Mouse (Mus musculus): Measurements from ENCODE around the gene St8sia1.

Gene St8sia1

DNA sequence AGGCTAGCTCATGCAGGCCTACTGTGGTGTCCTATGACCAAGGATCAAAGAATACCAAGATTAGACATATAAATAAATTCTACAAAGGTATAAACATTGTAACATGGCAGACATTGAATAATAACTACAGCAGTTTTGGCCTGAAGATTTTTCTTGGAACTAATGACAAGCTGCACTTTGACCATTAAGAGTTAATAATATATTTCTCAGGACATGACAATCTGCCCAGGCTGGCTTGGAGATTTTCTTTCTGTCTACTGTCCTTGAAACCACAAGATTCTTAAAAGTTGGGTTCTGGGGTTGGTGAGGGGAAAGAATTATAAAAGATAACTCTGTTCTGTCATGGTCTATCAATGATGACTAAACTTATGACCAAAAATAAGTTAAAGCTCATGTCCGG is 103.9 kb downstream of the St8sia1 start:
- peak; percentile 6 for DNase-seq

DNA sequence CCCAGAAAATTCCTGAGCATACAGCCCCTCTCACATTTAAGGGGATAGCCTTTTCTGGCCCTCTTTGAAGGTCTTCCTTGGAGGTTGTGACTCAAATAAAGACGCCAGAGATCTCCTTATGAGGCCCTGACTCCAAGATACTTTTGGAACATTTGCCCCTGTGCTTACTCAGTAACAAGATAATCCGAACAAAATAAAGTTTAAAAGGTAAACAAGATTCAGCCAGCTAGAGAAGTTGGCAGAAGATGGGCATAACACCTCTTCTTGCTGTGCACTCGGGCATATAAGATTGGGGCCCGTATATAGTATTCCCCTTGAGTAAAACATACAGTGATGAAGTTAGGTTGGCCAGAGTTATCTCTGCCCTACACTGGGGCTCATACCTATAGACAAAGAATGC is 104.3 kb downstream of the St8sia1 start:
- no peak for DNase-seq

DNA sequence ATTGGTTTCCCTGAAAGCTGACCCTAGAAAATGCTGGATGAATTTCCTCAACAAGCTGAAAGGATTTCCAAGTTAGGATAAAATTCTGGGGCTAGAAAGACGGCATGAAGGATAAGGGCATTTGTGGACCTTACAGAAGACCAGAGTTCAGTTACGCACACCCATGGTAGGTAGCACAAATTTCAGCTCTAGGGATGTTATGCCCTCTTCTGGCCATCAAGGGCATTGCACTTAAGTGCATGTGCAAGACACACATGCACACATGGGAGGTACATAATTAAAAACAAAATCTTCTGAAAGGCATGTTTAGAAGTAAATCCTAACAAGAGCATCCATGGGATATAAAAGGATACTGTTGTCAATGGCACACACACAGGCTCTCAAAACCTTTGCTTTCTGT is 105.3 kb downstream of the St8sia1 start:
- DNase-seq: peak; percentile 65

DNA sequence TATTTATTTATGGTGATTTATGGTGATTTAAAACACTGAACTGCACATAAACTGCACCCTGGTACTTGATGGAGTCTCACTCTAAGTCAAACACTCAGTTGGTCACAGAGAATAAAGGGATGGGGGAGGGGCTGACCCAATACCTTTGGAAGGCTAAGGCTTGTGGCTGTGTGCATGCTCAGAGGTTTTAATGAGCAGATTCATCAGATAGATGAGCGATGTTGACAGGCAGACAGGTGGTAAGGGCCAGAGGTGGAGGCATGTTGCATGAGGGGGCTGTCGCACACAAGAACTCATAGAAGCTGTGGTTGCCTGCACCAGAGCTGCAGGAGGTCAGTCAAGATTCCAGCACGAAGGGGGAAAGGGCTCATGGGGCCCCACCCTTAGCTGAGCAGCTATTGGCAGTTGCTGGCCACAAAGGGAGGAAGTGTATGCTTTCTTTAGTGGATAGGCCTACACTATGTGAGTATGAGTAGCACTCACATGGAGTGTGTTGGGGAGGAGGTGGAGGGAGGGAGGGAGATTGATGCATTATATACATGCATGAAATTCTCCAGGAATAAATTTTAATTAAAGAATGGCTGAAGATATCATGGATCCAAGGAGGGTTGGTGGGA is 107.9 kb downstream of the St8sia1 start:
- peak; percentile 80 for DNase-seq

DNA sequence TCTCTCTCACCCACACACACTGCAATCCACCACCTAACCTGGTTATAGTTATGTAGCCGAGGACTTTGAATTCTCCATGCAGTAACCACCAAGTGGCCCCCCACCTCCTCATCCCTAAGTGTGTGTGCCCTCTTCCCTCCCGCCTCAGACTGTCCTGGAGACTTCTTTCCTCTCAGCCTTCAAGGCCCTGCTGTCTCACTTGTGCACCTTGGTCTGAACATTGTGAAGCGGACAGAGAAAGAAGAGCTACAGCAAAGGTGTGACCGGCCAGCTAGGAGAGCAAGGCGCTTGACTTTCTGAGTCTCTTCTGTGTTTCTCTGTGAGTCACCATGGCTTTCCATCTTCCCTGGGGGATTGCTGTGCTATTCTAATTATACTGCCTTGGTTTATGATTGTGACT is 108.5 kb downstream of the St8sia1 start:
- peak; percentile 65 for DNase-seq

DNA sequence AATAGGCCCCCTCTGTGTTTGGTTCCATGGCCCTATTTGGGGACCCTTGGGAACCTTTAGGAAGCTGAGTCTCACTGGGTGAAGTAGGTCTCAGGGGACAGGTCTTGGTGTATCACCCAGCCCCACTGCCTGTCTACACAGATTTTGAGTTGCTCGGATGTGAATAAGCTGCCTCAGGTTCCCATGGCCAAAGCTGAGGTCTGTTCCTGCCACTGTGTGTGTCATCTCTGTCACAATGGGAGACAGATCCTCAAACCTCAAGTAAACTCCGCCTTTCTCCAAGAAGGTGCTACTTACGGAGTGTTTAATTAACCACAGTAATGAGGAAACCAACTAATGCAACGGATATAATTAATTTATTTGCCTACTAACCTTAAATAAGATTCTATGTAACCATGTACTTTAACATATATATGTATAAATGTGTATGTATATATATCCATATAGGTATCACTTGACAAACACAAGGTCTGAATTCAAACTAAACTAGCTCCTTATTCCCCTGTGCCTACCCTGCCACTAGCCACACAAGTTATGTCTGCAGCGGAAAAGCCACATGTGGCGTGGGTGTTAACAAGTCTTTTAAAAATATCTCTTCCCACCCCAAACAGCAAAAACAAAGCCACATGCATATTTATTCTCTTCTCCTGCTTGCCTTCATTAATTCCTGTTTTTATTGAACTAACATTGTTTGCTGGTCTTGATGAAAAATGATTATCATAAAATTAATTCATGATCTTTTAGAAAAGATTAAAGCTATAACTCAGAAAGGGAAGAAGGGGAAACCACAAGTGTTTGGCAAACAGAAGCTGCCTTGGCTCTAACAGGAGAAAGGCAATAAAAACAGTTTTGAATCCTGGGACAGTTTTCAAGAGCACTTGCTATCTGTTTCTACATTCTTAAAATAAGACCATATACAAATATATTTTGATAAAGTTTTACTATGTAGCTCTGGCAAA is 111.6 kb downstream of the St8sia1 start:
- DNase-seq: peak; percentile 52

DNA sequence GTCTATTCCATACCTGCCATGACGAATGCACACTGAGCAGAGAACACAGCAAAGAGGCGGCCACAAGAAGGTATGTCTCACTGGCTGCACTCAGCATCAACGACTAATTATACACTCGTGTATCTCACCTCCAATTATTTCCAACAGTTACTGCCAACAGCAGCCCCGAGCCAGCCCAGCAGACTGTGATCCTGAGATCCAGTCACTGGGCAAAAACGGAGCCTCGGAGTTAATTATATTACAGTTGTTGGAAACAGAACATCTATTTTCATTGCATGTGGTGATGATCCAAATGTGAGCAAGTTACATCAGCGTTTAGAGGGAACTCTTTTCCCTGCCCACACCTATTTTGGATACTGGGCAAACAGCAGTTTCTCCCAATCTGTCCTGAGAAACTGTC is 113.8 kb downstream of the St8sia1 start:
- DNase-seq: peak; percentile 94

DNA sequence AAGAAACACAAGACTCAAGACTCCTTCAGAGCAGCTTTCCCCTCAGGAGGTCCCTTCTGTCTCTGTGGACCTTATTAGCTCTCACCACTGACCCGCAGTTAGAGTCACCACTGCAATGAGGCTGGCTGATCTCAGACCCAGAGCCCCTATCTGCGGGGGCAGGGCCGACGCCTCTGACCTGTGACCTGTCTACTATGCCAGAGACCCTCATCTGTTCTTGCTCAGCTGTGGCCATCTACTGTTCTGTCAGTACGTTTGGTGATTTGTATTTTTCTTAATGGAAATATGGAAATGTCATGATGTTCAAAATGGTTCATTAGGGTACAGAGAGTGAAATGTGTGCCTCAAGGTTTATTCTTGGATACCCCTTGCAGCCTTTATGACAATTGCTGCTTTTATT is 114.9 kb downstream of the St8sia1 start:
- DNase-seq: peak; percentile 59

DNA sequence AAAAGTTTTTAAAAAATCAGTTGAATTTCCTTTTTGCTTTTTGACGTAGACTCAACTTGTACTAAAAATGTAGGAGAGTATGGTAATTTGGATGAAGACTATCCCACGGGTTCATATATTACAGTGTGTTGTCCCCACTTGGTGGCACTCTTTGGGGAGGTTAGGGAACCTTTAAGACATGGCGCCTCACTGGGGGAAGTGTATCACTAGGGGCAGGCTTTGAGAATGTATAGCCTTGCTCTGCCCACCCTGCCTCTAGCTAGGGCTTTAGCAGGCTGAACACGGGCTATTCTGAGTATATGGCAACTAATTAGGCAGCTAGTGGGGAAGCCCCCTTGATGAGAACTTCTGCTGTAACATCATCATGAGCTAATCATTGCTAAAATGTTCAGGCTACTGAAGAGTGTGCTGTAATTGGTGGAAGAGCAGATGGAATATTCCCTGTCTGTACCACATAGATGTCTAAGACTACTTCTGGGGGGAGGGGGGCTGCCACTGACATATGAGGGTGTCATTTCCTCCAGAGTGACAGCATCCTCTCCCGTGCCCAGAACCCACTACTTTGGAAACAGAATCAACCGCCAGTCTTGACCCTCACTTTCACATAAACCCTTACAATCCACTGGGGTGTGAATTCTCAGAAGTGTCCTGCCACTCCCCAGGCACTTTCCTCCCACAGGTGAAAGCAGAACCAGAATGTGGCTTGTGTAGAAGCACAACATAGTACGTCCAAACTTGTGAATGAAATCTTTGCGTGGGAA is 116.2 kb downstream of the St8sia1 start:
- peak; percentile 76 for DNase-seq

DNA sequence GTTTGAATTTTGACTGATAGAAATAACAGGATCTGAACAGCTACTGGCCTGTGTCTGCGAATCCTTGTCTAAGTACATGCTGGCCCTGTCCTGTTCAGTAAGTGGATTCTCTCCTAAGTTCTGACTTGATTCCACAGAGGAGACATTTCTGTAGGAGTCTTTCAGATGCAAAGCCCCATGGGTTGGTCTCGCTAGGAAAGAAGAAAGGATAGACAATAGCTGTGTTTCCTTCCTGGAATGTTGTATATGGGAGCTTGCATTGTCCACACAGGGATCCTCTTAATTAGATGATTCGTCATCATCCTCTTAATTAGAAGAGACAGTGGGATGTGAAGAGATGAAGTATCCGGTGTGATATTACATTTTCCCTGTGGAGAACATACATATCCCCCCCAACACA is 117.4 kb downstream of the St8sia1 start:
- peak; percentile 44 for DNase-seq

DNA sequence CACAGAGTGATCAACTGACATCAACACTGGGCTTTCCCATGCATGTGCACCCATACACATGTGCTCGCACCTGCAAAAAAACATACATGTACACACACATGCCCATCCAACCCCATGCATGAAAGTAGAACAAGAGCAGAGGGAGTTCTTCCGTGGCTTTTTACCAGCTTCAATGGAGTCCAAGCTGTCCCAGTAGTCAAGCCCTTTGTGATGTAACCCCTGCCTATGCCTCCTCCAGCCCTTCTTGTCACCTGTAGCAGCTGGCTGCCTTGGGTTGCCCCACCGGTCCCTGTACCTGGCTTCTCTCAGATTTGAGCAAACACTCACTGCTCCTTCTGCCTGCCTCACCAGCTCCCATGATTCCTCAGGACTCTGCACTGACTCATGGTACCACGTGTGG is 119.2 kb downstream of the St8sia1 start:
- peak; percentile 86 for DNase-seq

DNA sequence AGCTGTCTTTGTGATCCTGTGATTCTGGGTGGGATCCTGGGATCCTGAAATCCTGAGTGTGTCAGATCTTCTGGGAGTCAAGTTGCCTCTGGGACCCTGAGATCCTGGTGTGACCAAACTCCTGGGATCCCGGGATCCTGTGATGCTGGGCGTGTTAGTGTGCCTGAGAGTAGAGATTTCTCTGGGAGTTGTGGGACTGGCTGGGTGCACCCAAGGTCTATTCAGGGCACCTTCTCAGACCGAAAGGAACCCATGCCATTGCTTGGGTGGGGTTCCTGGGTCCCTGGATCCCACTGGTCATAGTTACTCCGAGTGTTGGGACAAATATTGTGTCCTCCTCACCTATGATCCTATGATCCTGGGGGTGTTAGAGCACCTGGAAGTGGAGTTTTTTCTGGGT is 120.2 kb downstream of the St8sia1 start:
- peak; percentile 77 for DNase-seq

DNA sequence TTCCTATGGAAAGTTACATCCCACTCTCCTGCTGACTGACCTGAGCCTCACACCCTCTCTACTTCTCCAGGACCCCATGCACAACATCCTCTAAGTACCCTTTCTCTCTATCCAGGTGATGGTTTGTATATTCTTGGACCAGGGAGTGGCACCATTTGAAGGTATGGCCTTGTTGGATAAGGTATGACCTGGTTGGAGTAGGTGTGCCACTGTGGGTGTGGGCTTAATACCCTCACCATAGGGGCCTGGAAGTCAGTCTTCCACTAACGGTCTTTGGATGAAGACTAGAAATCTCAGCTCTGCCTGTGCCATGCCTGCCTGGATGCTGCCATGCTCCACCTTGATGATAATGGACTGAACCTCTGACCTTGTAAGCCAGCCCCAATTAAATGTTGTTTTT is 125.8 kb downstream of the St8sia1 start:
- peak; percentile 64 for DNase-seq

DNA sequence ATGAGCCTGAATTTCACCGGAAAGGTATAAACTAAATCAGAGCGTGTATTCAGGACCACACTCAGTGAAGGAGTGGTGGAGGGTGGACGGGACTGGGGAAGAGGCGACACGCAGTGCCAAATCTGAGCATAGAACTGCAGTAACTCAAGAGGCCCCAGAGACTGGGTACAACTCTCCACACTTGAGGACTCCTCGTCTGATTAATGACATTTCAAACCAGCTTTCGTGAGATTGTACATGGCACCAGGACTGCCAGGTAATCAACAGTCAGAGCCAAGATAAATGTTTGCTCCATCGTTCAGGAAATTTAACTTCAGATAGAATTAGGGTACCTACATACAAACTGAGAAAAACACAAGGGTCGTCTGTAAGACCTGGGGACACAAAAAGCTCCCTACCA is 126.9 kb downstream of the St8sia1 start:
- peak; percentile 19 for DNase-seq

DNA sequence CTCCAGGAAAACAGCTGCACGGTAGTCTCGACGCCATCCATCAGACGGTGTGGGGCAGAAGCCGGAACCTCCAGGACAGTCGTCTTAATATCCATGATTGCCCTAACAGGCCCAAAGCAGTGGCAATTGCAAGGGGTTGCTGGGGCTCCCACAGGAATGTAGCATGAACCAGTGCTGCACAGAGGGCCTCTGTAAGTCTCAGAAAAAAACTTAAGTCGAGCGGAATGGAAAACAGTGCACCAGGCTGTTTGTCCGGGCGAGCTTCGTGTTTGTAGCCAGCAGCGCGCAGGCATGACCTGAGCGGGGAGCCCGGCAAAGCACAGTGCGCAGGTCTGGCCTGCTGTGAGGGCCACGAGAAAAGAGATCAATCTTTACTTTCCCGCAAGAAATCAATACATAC is 128.5 kb downstream of the St8sia1 start:
- DNase-seq: peak; percentile 56

DNA sequence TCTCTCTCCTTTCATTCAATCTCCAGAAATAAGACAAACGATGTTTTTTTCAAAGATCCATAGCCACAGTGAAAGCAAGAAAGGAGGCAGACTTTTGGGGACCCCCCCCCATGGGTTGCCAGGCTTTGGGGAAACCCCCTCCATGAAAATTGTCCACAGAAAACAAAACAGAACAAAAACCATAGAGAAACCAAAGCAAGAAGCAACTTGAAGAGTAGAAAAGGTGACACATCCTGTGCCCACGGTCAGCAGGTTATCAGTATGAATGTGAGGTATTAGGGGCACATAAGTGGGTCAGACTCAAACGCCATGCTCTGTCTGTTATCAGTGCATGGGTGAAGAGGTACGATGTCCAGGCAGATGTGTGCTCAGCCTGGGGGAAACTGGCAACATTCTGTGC is 129.3 kb downstream of the St8sia1 start:
- peak; percentile 27 for DNase-seq

DNA sequence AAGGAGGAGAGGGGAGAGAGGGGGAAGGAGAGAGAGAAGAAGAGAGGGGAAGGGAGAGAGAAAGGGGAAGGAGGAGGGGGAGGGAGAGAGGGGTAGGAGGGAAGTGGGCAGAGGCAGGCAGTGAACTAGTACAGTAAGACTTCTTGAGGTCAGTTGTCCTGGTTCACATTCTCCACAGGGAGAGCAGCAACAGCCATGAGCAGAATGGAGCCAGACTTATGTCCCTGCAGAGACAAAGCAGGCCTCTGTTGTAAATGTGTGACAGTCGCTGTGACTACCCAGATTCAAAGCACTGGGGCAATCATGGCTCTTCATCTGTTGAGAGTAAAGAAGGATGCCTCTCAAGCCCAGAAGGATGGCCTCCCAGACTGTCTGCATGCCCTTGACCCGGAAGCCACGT is 132.5 kb downstream of the St8sia1 start:
- DNase-seq: peak; percentile 71

DNA sequence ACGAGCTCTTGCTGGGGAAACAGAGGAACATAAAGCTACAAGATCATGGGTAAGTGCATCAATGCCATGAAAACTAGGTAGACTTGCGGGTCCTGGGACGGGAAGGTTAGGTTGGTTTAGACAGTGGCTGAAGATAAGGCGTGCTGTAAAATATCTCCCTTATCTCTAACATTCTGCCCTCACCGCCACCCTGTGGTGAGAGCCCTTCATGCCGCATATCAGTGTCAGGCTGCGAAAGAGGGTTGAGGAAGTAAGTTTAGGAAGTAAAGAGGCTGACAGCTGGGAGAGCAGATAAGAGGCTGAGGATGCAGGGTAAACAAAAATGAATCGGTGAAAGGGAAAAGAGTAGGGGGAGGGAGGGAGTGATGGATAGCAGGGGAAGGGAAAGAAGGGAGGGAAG is 133.0 kb downstream of the St8sia1 start:
- DNase-seq: peak; percentile 43

DNA sequence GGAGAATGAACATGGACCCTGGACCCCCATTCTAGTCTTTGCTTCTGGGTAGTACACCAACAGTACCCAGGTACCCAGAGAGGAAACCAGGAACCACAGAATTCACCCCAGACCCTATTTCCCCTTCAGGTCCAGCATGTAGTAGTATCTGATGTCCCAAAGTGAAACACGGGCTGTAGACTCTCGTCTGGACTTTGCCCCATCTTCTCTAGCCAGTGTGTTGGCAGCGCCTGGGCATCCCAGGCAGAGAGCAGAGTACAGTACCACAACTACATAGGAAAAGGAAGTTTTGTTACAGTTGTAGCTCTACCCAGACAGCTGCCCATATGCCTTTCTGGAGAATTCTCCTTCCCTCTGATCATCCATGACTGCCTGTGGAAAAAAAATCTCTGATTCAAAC is 134.0 kb downstream of the St8sia1 start:
- peak; percentile 46 for DNase-seq

DNA sequence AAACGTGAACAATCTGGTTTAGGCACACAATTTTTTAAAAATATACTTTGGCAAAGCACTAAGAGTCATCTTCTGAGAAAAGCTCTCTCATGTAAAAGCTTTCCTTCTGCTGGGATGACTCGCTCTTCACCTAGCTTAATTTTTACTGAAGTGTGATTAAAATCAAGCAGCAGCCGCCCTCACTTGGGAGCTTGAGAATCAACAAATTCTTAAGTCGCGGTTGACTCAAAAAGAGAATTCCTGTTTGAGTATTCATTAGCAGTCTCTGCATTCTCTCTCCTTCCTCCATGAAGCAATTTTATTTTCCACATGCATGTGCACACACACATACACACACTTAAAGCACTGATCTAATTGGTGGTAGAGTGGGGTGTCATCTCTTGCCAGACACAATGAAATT is 138.8 kb downstream of the St8sia1 start:
- DNase-seq: peak; percentile 64

DNA sequence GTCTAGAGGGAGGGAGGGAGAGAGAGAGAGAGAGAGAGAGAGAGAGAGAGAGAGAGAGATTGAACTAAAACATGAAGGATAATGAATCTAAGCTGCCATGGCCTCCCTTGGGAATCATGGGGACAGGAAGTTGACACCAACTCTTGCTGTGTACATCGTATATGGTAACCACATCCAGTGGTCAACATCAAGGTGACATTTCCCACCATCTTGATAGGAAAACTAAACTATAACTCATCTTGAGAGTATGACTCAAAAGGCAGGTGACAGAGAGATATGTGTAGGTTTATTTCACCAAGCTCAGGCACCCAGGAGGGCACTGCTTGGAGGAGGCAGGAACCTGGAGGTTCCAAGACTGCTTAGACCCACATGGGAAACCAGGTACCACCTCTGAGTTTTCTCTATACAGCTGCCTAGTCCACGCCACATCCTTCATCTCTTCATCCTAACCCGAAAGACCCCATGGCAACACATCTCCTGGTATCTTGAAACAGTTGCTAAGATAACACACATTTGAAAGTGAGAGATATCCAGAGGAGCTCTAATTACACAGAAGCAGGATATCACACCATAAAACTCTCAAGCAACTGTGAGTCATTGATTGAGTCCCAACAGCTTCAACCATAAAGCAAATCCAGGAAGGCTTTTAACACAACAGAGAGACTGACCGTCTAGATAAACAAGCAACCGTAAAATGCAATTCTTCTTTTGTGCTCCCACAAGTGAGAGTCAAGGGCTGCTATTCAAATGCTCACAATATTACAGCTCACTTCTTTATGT is 141.1 kb downstream of the St8sia1 start:
- peak; percentile 61 for DNase-seq

DNA sequence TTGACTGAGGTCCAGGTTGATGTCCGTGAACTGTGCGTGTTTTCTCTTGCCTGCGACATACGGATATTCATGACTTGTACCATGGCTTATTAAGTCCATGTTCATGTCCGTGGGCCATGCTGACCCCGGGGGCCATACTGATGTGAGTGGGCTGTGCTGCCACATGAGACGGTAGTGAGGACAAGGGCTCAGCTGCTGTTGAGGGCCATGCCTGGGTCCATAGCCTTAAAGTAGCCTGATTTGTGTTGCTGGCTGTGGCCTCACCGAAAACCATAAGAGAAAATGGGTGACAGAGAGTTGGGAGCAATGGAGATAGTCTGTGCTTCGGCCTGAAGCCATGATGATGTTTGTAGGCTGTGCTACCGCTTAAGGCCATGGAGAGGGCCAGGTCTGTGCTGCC is 145.9 kb downstream of the St8sia1 start:
- peak; percentile 85 for DNase-seq

DNA sequence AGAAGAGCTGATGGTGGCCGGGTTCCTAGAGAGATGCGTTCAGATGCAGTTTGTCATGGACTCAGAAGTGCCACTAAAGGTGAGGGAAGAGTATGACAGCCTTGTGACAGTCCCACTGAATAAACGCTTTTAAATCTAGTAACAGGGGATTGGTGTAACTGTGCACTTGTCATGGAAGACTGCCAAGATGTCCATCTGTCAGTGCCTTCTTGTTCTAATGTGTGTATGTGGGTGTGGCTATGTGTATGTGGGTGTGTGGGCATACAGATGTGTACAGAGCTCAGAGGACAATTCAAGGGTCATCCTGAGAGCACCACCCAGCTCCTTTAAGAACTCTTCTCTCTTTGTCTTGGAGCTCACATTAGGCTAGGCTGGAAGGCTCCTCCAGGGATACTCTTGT is 148.7 kb downstream of the St8sia1 start:
- DNase-seq: peak; percentile 69
